Mouse (Mus musculus) neutrophil, adult 65 days (primary cell): Measurements from ENCODE around the gene Dtd2. TPM values are rescaled to one million over a fixed set of nuclear protein-coding genes. Genes with fewer than 3 reads are reported as not detected.

Source experiments
- total RNA-seq: library from RNA; stranded (reverse); gene quantifications from 2 replicates; pipeline ENCODE4 v1.2.4, GENCODE M21; 2023

Gene Dtd2
- 1.7 and 2.4 TPM in 2 replicates for total RNA-seq

DNA sequence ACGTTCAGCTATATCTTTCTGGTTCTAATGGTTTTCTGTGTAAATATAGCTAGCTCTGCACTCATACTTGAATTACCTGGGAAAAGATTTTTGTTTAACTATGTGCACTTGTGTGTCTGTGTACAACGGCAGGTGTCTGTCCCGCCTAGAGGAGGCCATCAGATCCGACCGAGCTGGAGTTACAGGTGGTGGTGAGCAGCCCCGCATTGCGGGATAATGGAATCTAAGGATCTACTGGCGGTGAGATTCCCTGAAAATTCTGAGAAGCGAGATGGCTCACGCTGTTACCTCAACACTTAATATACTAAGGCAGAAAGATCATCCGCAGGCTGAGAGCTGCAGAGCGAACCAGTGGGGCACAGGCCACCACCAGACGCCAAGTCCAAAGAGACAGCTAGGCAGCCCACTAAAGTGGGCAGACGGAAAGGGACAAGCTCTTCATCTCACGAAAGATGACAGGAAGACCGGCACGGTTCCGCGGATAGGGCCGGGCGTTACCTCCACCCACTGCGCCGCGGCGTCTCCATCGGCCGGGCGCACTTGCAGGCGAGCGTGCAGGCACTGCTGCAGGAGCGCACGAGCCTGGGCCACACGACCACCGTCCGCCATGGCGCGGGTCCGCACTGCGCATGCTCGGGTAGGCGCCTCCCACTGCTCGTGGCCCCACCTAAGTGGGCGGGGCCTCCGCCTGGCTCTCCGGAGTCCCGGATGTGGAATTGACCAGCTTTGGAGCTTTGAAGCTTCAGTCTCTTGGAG is at the start of gene Dtd2:
Dtd2 (minus strand) TSS at position 625 of the 756 bp plus-strand sequence.

DNA sequence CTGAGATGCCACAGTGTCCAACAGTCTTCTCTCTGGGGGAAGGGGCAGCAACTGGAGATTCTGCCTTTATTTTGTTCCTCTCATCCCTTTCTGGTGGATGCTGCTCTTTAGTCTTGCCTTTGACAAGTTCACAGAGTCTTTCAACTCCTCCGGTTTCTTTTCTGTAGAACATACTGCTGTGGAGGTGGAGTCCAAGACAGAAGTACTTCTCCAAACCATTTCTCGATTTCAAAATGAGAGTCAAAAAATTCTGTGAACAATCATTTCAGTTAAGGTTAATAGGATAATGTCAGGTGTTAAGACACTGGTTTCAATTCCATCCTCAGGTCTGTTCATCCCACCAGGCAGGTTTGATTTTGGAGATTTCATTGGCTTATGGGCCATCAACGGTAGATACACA is 21.7 kb upstream of the Dtd2 start, which contains the start of gene Gpr33:
Gpr33 (minus strand) TSS at position 101 of the 400 bp plus-strand sequence.

DNA sequence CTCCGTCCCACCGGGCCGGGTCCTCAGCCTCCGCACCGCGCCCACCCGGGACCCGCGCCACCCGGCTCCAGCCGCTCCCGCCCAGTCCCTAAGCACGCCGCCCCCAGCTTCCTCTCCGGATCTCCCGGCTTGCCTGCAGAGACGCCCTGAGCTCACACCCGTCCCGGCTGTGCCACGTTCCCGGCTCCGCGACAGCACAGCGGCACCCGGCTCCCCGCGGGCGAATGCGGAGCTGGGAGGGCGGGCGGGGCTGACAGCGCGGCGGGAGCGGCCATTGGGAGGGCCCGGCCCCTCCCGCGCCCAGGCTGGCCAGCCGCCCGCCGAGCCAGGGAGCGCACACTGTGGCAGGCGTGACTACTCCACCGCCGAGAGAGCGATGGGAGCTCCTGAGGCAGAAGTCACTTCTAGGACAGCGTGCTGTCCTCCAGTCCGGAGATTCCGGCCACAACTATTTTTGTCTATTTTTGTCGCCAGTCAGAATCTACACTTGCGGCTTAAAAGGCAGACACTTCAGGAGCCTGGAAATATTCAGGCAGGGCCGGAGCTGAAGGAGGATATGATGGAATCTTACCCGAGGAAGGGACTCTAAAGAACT is 35.1 kb downstream of the Dtd2 start, which contains the start of gene Heatr5a:
Heatr5a (minus strand) TSS at position 252 of the 595 bp plus-strand sequence.

Other genes with a start within 250 kb of the Dtd2 start
- gene Hectd1, start 177.0 kb downstream of the Dtd2 start, total RNA-seq: 105 and 143 TPM in 2 replicates
- gene Heatr5a, start 35.2 kb downstream of the Dtd2 start, total RNA-seq: 25.5 and 40.8 TPM in 2 replicates
- gene Gpr33, start 21.6 kb upstream of the Dtd2 start, total RNA-seq: not detected in 2 replicates
- 0.34 and 1.6 TPM in 2 replicates for gene Nubpl, start 91.2 kb upstream of the Dtd2 start, total RNA-seq